Mouse (Mus musculus) c-Kit-positive CD71-negative TER-119-negative erythroid progenitor cells, embryonic 14.5 days (primary cell): ENCODE data around the gene Ssbp1.

Source experiments
- DNase-seq: peaks from one replicate; pipeline ENCODE4 v3.0.0-alpha.2; 2013; ENCODE audit warnings: low read depth

Ssbp1 gene

GRCm38 (mm10) chr6:40465710-40466109 lies 5.4 kb upstream of the Ssbp1 start:
- no peak for DNase-seq

GRCm38 (mm10) chr6:40471720-40472010 lies 513 bp downstream of the Ssbp1 start:
- no peak for DNase-seq

- no peak for DNase-seq
Measured at GRCm38 (mm10) chr6:40476132-40476531, 5.0 kb downstream of the Ssbp1 start.

GRCm38 (mm10) chr6:40479705-40480104 lies 8.6 kb downstream of the Ssbp1 start:
- peak; percentile 41 for DNase-seq

- DNase-seq = no peak
Measured at GRCm38 (mm10) chr6:40482318-40482717, 11.2 kb downstream of the Ssbp1 start.

- DNase-seq = no peak
Measured at GRCm38 (mm10) chr6:40490933-40491332, 19.8 kb downstream of the Ssbp1 start, which contains the start of gene Tas2r137. Gene Tas2r137, plus strand, starts transcription at chr6:40491233.

GRCm38 (mm10) chr6:40493229-40493628 lies 22.1 kb downstream of the Ssbp1 start, which contains the start of gene Tas2r108:
Gene Tas2r108, plus strand, starts transcription at chr6:40493529.
- DNase-seq = no peak

- DNase-seq = no peak
Measured at GRCm38 (mm10) chr6:40519408-40519807, 48.3 kb downstream of the Ssbp1 start, which contains the start of gene Prss37. Gene Prss37, minus strand, starts transcription at chr6:40519508.
